Mouse (Mus musculus) kidney, embryonic 15.5 days (tissue): ENCODE data around the gene Gimap7. TPM values are rescaled to one million over a fixed set of nuclear protein-coding genes. Genes with fewer than 3 reads are reported as not detected.

Source experiments
- polyA plus RNA-seq: library from polyadenylated mRNA; unstranded; fragments of >200 nt; fragmentation: Nextera tagmentation; extraction: Ambion mirVana; gene quantifications from 2 replicates; pipeline ENCODE4 v1.2.1, GENCODE M21; 2015

Gene Gimap7
- polyA plus RNA-seq, 1 experiment from 2014 or later: not detected

Other genes with a start within 250 kb of the Gimap7 start
- 28.0 and 29.6 TPM in 2 replicates for gene Atp6v0e2, start 181.0 kb upstream of the Gimap7 start, polyA plus RNA-seq
- 12.8 and 16.4 TPM in 2 replicates for gene Lrrc61, start 163.8 kb upstream of the Gimap7 start, polyA plus RNA-seq
- 55.4 and 68.7 TPM in 2 replicates for gene Rarres2, start 145.8 kb upstream of the Gimap7 start, polyA plus RNA-seq
- not detected in 2 replicates for gene Gm45021, start 129.0 kb upstream of the Gimap7 start, polyA plus RNA-seq
- gene Repin1, start 124.7 kb upstream of the Gimap7 start, polyA plus RNA-seq: 43.8 and 47.3 TPM in 2 replicates
- gene Gm44965, start 124.7 kb upstream of the Gimap7 start, polyA plus RNA-seq: not detected in 2 replicates
- 7.0 and 7.9 TPM in 2 replicates for gene Zfp775, start 116.6 kb upstream of the Gimap7 start, polyA plus RNA-seq
- 3.0 and 3.1 TPM in 2 replicates for gene AI854703, start 91.9 kb upstream of the Gimap7 start, polyA plus RNA-seq
- gene Gimap8, start 71.4 kb upstream of the Gimap7 start, polyA plus RNA-seq: 3.3 and 3.8 TPM in 2 replicates
- gene Gimap9, start 42.5 kb upstream of the Gimap7 start, polyA plus RNA-seq: 11.7 and 12.6 TPM in 2 replicates
- gene Gimap4, start 34.1 kb upstream of the Gimap7 start, polyA plus RNA-seq: 69.5 and 72.5 TPM in 2 replicates
- gene Gimap6, start 10.4 kb upstream of the Gimap7 start, polyA plus RNA-seq: 50.6 and 51.3 TPM in 2 replicates
- 2.7 and 3.3 TPM in 2 replicates for gene Gm28053, start within 50 bp of the Gimap7 start, polyA plus RNA-seq
- 32.4 and 33.1 TPM in 2 replicates for gene Gimap1, start 20.4 kb downstream of the Gimap7 start, polyA plus RNA-seq
- 16.4 and 16.5 TPM in 2 replicates for gene Gimap5, start 27.6 kb downstream of the Gimap7 start, polyA plus RNA-seq
- gene Gimap3, start 52.2 kb downstream of the Gimap7 start, polyA plus RNA-seq: 0.08 TPM in 1 of 2 replicates, not detected in the other
- gene Tmem176a, start 122.3 kb downstream of the Gimap7 start, polyA plus RNA-seq: 148 and 153 TPM in 2 replicates
- gene Tmem176b, start 122.9 kb downstream of the Gimap7 start, polyA plus RNA-seq: 353 and 363 TPM in 2 replicates
- gene Aoc1, start 154.3 kb downstream of the Gimap7 start, polyA plus RNA-seq: 2.6 and 3.4 TPM in 2 replicates
- not detected in 2 replicates for gene 1600015I10Rik, start 211.3 kb downstream of the Gimap7 start, polyA plus RNA-seq